Mouse (Mus musculus) spleen, adult 2 months (tissue): ENCODE data around the gene Rnf10. TPM values are rescaled to one million over a fixed set of nuclear protein-coding genes. Genes with fewer than 3 reads are reported as not detected.

Source experiments
- DNase-seq, 2 experiments: peaks; one replicate each; pipeline versions ENCODE4 v3.0.0 to v3.0.0-alpha.2; 2012 to 2021; ENCODE audit warnings: low spot score in 2 of 2, low read depth in 1 of 2
- H3K27ac ChIP-seq: fragments of 200-500 bp; 2 replicates; pipeline ENCODE4 v1.5.1; 2012; ENCODE audit warnings: low read length, inconsistent platforms; ENCODE audit not compliant: insufficient read depth
- H3K27me3 ChIP-seq: fragments of 200-500 bp; 2 replicates; pipeline ENCODE4 v1.6.1; 2012; ENCODE audit warnings: mild to moderate bottlenecking, moderate library complexity, low read length, inconsistent platforms; ENCODE audit not compliant: control insufficient read depth, insufficient read depth
- H3K36me3 ChIP-seq: fragments of 200-500 bp; 2 replicates; pipeline ENCODE4 v1.6.1; 2012; ENCODE audit warnings: mild to moderate bottlenecking, low read length, inconsistent platforms; ENCODE audit not compliant: control insufficient read depth, insufficient read depth
- H3K4me1 ChIP-seq: fragments of 200-500 bp; 2 replicates; pipeline ENCODE4 v1.6.1; 2011; ENCODE audit warnings: inconsistent platforms; ENCODE audit not compliant: control insufficient read depth, insufficient read depth, insufficient read length
- H3K4me3 ChIP-seq: fragments of 200-500 bp; 2 replicates; pipeline ENCODE4 v1.5.1; 2011; ENCODE audit warnings: mild to moderate bottlenecking, inconsistent platforms; ENCODE audit not compliant: insufficient read depth, insufficient read length; ENCODE audit errors: extremely low read depth
- CTCF ChIP-seq: fragments of 200-500 bp; IDR thresholded peaks from 2 replicates; pipeline ENCODE4 v1.5.1; 2011; ENCODE audit warnings: mild to moderate bottlenecking, inconsistent platforms; ENCODE audit not compliant: insufficient read depth, insufficient read length, insufficient replicate concordance; ENCODE audit errors: extremely low read depth
- POLR2A ChIP-seq: fragments of 200-500 bp; IDR thresholded peaks from 2 replicates; pipeline ENCODE4 v1.6.1; 2011; ENCODE audit warnings: low read depth, low read length, inconsistent platforms
- WGBS: fragments of 180-500 bp; shearing (Covaris S2); methylation state at CpG from one replicate; pipeline ENCODE4 v1.1.7; 2018; 5-methylcytosine and 5-hydroxymethylcytosine counted together
- polyA plus RNA-seq: library from polyadenylated mRNA; depleted of rRNA; stranded (reverse); fragments of >200 nt; gene quantifications from 2 replicates; pipeline ENCODE4 v1.2.3, GENCODE M21; 2012

Rnf10 gene
- polyA plus RNA-seq, 1 experiment: 125 TPM

- Histone ChIP-seq H3K4me3 (peak overlapping the region; percentile 45), H3K27ac (no peak overlapping the region), H3K27me3 (peaks cover 10% of the 10 kb centered on the region), H3K36me3 (no peaks in the 10 kb centered on the region), H3K4me1 (peaks cover 10% of the 10 kb centered on the region; the same call in 1 of the 2 replicates)
- no peak for TF ChIP-seq CTCF
- TF ChIP-seq POLR2A: no peak
- WGBS: 2% methylated on average over 31 of the region's 31 CpGs
- no peak for DNase-seq
Measured at GRCm38 (mm10) chr5:115204562-115205311, 68.0 kb downstream of the Rnf10 start.

- H3K4me3 ChIP-seq: no peak overlapping the region; the same call in 1 of the 2 replicates
- no peaks in the 10 kb centered on the region for H3K36me3 ChIP-seq
Measured at GRCm38 (mm10) chr5:115203735-115204561, 68.8 kb downstream of the Rnf10 start.

GRCm38 (mm10) chr5:115194626-115195221 lies 78.0 kb downstream of the Rnf10 start:
- H3K27me3 ChIP-seq: peaks cover 30% of the 10 kb centered on the region
- WGBS: 11% methylated on average over 12 of the region's 12 CpGs
- peaks cover 4% of the 10 kb centered on the region for H3K4me1 ChIP-seq
- DNase-seq: no peak
- no peak overlapping the region for H3K4me3 ChIP-seq
- no peak overlapping the region for H3K27ac ChIP-seq
- no peaks in the 10 kb centered on the region for H3K36me3 ChIP-seq
- TF ChIP-seq POLR2A (no peak), CTCF (no peak)

More at GRCm38 (mm10) chr5:115203735-115204561, 68.8 kb downstream of the Rnf10 start:
- WGBS: 6% methylated on average over 23 of the region's 23 CpGs
- Histone ChIP-seq H3K27me3 (peaks cover 10% of the 10 kb centered on the region), H3K27ac (no peak overlapping the region), H3K4me1 (peaks cover 10% of the 10 kb centered on the region; the same call in 1 of the 2 replicates)
- DNase-seq: no peak
- no peak for TF ChIP-seq CTCF
- no peak for TF ChIP-seq POLR2A

GRCm38 (mm10) chr5:115193669-115194625 lies 78.8 kb downstream of the Rnf10 start, which contains the start of gene Cabp1:
TSS of gene Cabp1 (minus strand) at chr5:115194381.
- WGBS: 2% methylated on average over 90 of the region's 116 CpGs
- H3K4me3 ChIP-seq: peak within 1 kb of the TSS; percentile 51; the same call in 1 of the 2 replicates
- H3K36me3 ChIP-seq: no peaks in the 10 kb centered on the region
- H3K27me3 ChIP-seq: peaks cover 30% of the 10 kb centered on the region
- no peak within 1 kb of the TSS for H3K27ac ChIP-seq
- peak in 1 of 2 experiments; percentile 58 for DNase-seq
- peaks cover 4% of the 10 kb centered on the region for H3K4me1 ChIP-seq
- TF ChIP-seq CTCF (peak; percentile 21; the same call in 1 of the 2 replicates), POLR2A (no peak)

DNA sequence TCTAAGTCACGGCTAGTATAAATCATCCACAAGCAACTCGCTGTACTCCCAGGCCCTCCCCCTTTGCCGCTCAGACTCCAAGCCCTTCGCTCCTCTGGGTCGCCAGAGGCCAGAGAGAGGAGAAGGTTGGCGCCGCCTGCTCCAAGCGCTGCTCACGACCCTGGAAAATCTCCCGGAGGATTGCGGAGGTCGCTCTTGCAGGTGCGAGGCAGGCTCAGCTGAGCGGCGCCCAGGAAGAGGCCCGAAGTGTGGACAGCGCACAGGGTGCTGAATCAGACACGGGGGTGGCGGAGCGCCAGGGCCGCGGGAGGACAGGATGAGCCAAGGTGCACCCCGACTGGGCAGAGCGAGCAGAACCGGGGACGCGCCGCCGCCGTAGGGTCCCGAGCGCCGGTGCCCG lies 79.5 kb downstream of the Rnf10 start:
- peak overlapping the region; percentile 51; the same call in 1 of the 2 replicates for H3K4me3 ChIP-seq
- peaks cover 30% of the 10 kb centered on the region for H3K27me3 ChIP-seq
- DNase-seq: peak in 1 of 2 experiments; percentile 46
- WGBS: 3% methylated on average over 34 of the region's 34 CpGs
- TF ChIP-seq POLR2A (no peak), CTCF (no peak)
- no peaks in the 10 kb centered on the region for H3K36me3 ChIP-seq
- no peak overlapping the region for H3K27ac ChIP-seq
- H3K4me1 ChIP-seq: peaks cover 4% of the 10 kb centered on the region

DNA sequence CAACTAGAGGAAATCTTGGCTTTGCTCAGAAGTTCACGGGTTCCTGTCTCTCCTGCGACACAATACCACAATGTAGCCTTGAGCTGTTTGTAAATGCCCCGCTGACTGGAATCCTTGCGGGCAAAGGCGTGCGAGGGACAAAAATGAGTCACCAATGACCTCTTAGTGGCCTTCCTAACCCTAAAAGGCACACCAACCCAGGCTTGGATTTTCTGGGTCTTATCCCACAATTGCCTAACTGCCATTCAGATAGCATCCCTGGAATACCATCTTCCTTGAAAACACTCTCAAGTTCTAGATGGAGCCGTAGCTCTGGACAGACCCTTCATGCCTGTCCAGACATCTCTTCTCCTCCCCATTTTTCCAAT lies 79.9 kb downstream of the Rnf10 start:
- 16% methylated on average over 7 of the region's 7 CpGs for WGBS
- H3K4me3 ChIP-seq: no peak overlapping the region
- peaks cover 4% of the 10 kb centered on the region for H3K4me1 ChIP-seq
- DNase-seq: no peak
- no peaks in the 10 kb centered on the region for H3K36me3 ChIP-seq
- no peak overlapping the region for H3K27ac ChIP-seq
- TF ChIP-seq CTCF: no peak
- TF ChIP-seq POLR2A: no peak
- H3K27me3 ChIP-seq: peaks cover 30% of the 10 kb centered on the region
